Mouse (Mus musculus) lung, postnatal 0 days (tissue): ENCODE results near the gene Tm4sf1. TPM values are rescaled to one million over a fixed set of nuclear protein-coding genes. Genes with fewer than 3 reads are reported as not detected.
A peak's percentile ranks its signal among the peaks of the same experiment; 100 is the strongest.

Experiments
- ATAC-seq: fragments of 200-750 bp; cut with Nextera tagmentation; 2 replicates; pipeline ENCODE4 v1.8.0; 2017; ENCODE audit warnings: moderate library complexity
- DNase-seq: peaks from one replicate; pipeline ENCODE4 v3.0.0-alpha.2; 2016; ENCODE audit warnings: low spot score
- H3K27ac ChIP-seq: fragments of 300-500 bp; sonication (generic); 2 replicates; pipeline ENCODE4 v1.5.1; 2014; ENCODE audit warnings: antibody characterized with exemption, mild to moderate bottlenecking, low read length, mixed read lengths
- H3K27me3 ChIP-seq: fragments of 300-500 bp; sonication (generic); replicated peaks from 2 replicates; pipeline ENCODE4 v1.6.1; 2014; ENCODE audit warnings: low read length, mixed read lengths; ENCODE audit not compliant: insufficient read depth
- H3K36me3 ChIP-seq: fragments of 300-500 bp; sonication (generic); 2 replicates; pipeline ENCODE4 v1.6.1; 2014; ENCODE audit warnings: low read length, mixed read lengths; ENCODE audit not compliant: insufficient read depth
- H3K4me1 ChIP-seq: fragments of 300-500 bp; sonication (generic); 2 replicates; pipeline ENCODE4 v1.6.1; 2014; ENCODE audit warnings: antibody characterized with exemption, low read depth, low read length, mixed read lengths; ENCODE audit not compliant: insufficient read depth
- H3K4me2 ChIP-seq: fragments of 300-500 bp; sonication (generic); replicated peaks from 2 replicates; pipeline ENCODE4 v1.6.1; 2014; ENCODE audit warnings: low read depth, mild to moderate bottlenecking, low read length, moderate library complexity, mixed read lengths
- H3K4me3 ChIP-seq: fragments of 300-500 bp; sonication (generic); 2 replicates; pipeline ENCODE4 v1.5.1; 2014; ENCODE audit warnings: low read depth, low read length
- H3K9ac ChIP-seq: fragments of 300-500 bp; sonication (generic); replicated peaks from 2 replicates; pipeline ENCODE4 v1.6.1; 2014; ENCODE audit warnings: low read depth, mild to moderate bottlenecking
- H3K9me3 ChIP-seq: fragments of 300-500 bp; sonication (generic); 2 replicates; pipeline ENCODE4 v1.6.1; 2016; ENCODE audit warnings: low read length, mixed read lengths
- CTCF ChIP-seq: IDR thresholded peaks from 2 replicates; pipeline ENCODE4 v1.5.1; 2016; ENCODE audit warnings: antibody characterized with exemption, mild to moderate bottlenecking
- EP300 ChIP-seq: IDR thresholded peaks from 2 replicates; pipeline ENCODE4 v1.6.1; 2016; ENCODE audit warnings: antibody characterized with exemption, mild to moderate bottlenecking, control low read depth
- WGBS: fragments of 180-500 bp; shearing (Covaris S2); extraction: QIAGEN DNeasy Blood & Tissue Kit; methylation state at CpG from one replicate; pipeline ENCODE4 v1.1.7; 2014; 5-methylcytosine and 5-hydroxymethylcytosine counted together
- polyA plus RNA-seq: library from polyadenylated mRNA; unstranded; fragments of >200 nt; fragmentation: Nextera tagmentation; extraction: Ambion mirVana; gene quantifications from 2 replicates; pipeline ENCODE4 v1.2.1, GENCODE M21; 2015

Gene Tm4sf1
- polyA plus RNA-seq, 1 experiment from 2014 or later: 517 TPM

GRCm38 (mm10) chr3:57301366-57301765, 422 bp downstream of the Tm4sf1 start:
- Histone ChIP-seq H3K27ac (no peak overlapping the region), H3K4me3 (no peak overlapping the region), H3K4me2 (no peak overlapping the region), H3K27me3 (no peaks in the 10 kb centered on the region), H3K4me1 (no peaks in the 10 kb centered on the region), H3K36me3 (no peaks in the 10 kb centered on the region), H3K9me3 (no peaks in the 10 kb centered on the region), H3K9ac (no peak overlapping the region)
- 71% methylated on average over 4 of the region's 4 CpGs for WGBS
- DNase-seq (no peak), ATAC-seq (no peak)
- TF ChIP-seq CTCF (no peak), EP300 (no peak)

GRCm38 (mm10) chr3:57297991-57298390, 3.8 kb downstream of the Tm4sf1 start:
- H3K4me2 ChIP-seq: no peak overlapping the region
- DNase-seq (no peak), ATAC-seq (no peak)
- no peak overlapping the region for H3K9ac ChIP-seq
- H3K36me3 ChIP-seq: no peaks in the 10 kb centered on the region
- H3K4me1 ChIP-seq: no peaks in the 10 kb centered on the region; the same call in 1 of the 2 replicates
- no peaks in the 10 kb centered on the region for H3K27me3 ChIP-seq
- H3K4me3 ChIP-seq: no peak overlapping the region
- no peak overlapping the region for H3K27ac ChIP-seq
- H3K9me3 ChIP-seq: no peaks in the 10 kb centered on the region
- no peak for TF ChIP-seq EP300
- no peak for TF ChIP-seq CTCF
- WGBS: 69% methylated on average over 2 of the region's 2 CpGs

- no peak overlapping the region for H3K4me3 ChIP-seq
- no peaks in the 10 kb centered on the region for H3K27me3 ChIP-seq
- H3K27ac ChIP-seq: no peak overlapping the region
- H3K9me3 ChIP-seq: no peaks in the 10 kb centered on the region
- H3K9ac ChIP-seq: no peak overlapping the region
- DNase-seq (no peak), ATAC-seq (no peak)
- no peak for TF ChIP-seq CTCF
- no peak for TF ChIP-seq EP300
- H3K4me2 ChIP-seq: no peak overlapping the region
- no peaks in the 10 kb centered on the region; the same call in 1 of the 2 replicates for H3K4me1 ChIP-seq
- H3K36me3 ChIP-seq: no peaks in the 10 kb centered on the region
Observed at GRCm38 (mm10) chr3:57296574-57296973, 5.2 kb downstream of the Tm4sf1 start.

- no peak overlapping the region for H3K4me3 ChIP-seq
- peak overlapping the region; percentile 72 for H3K27ac ChIP-seq
- H3K9ac ChIP-seq: no peak overlapping the region
- no peaks in the 10 kb centered on the region; the same call in 1 of the 2 replicates for H3K4me1 ChIP-seq
- DNase-seq: no peak
- no peak for ATAC-seq
- H3K9me3 ChIP-seq: no peaks in the 10 kb centered on the region
- no peaks in the 10 kb centered on the region for H3K36me3 ChIP-seq
- H3K27me3 ChIP-seq: no peaks in the 10 kb centered on the region
- TF ChIP-seq CTCF (no peak), EP300 (no peak)
- H3K4me2 ChIP-seq: peak overlapping the region; percentile 36; the same call in 1 of the 2 replicates
- 61% methylated on average over 4 of the region's 4 CpGs for WGBS
Observed at GRCm38 (mm10) chr3:57295631-57296030, 6.2 kb downstream of the Tm4sf1 start.

GRCm38 (mm10) chr3:57294742-57295525, 6.9 kb downstream of the Tm4sf1 start:
- peak overlapping the region; percentile 32; the same call in 1 of the 2 replicates for H3K9ac ChIP-seq
- H3K27me3 ChIP-seq: no peaks in the 10 kb centered on the region
- peak overlapping the region; percentile 72 for H3K27ac ChIP-seq
- ATAC-seq (peak; percentile 89), DNase-seq (peak; percentile 68)
- 46% methylated on average over 21 of the region's 21 CpGs for WGBS
- peak overlapping the region; percentile 27 for H3K4me3 ChIP-seq
- H3K9me3 ChIP-seq: no peaks in the 10 kb centered on the region
- TF ChIP-seq EP300 (peak; percentile 56; the same call in 1 of the 2 replicates), CTCF (peak; percentile 39)
- peak overlapping the region; percentile 39 for H3K4me2 ChIP-seq
- H3K36me3 ChIP-seq: no peaks in the 10 kb centered on the region
- H3K4me1 ChIP-seq: no peaks in the 10 kb centered on the region; the same call in 1 of the 2 replicates

- H3K4me2 ChIP-seq: peak overlapping the region; percentile 39
- WGBS: 38% methylated on average over 4 of the region's 4 CpGs
- DNase-seq: peak; percentile 29
- H3K36me3 ChIP-seq: no peaks in the 10 kb centered on the region
- H3K9ac ChIP-seq: peak overlapping the region; percentile 32; the same call in 1 of the 2 replicates
- TF ChIP-seq CTCF (no peak), EP300 (0 out of 2 replicates have a peak, but pooled peaks have one; percentile 24)
- peak overlapping the region; percentile 72 for H3K27ac ChIP-seq
- H3K27me3 ChIP-seq: no peaks in the 10 kb centered on the region
- no peaks in the 10 kb centered on the region for H3K9me3 ChIP-seq
- no peak for ATAC-seq
- H3K4me1 ChIP-seq: peaks cover 8% of the 10 kb centered on the region; the same call in 1 of the 2 replicates
- H3K4me3 ChIP-seq: peak overlapping the region; percentile 27
Observed at GRCm38 (mm10) chr3:57293925-57294324, 7.9 kb downstream of the Tm4sf1 start.
